Mouse (Mus musculus): Measurements from ENCODE around the gene Arhgap40. TPM values are rescaled to one million over a fixed set of nuclear protein-coding genes. Genes with fewer than 3 reads are reported as not detected.

The Arhgap40 gene
- total RNA-seq, 2 experiments from 2014 or later, result 0.38 TPM; not detected in 1

Other genes with a start within 250 kb of the Arhgap40 start
- gene Lbp, start 206.3 kb upstream of the Arhgap40 start, total RNA-seq (2021), result 1 to 10 TPM; 2.6 to 4.3 TPM
- gene Snhg11, start 137.2 kb upstream of the Arhgap40 start, total RNA-seq (2021), result 100 to 1,000 TPM; 459 to 580 TPM
- 10 to 100 TPM; 73.8 to 82.2 TPM for gene Ralgapb, start 102.9 kb upstream of the Arhgap40 start, total RNA-seq (2021)
- not detected for gene Adig, start 10.2 kb upstream of the Arhgap40 start, total RNA-seq (2021)
- 10 to 100 TPM; 60.0 to 68.6 TPM for gene Slc32a1, start 98.0 kb downstream of the Arhgap40 start, total RNA-seq (2021)
- 10 to 100 TPM; 10.3 to 11.9 TPM for gene Actr5, start 112.1 kb downstream of the Arhgap40 start, total RNA-seq (2021)
- gene Ppp1r16b, start 152.6 kb downstream of the Arhgap40 start, total RNA-seq (2021), result 10 to 100 TPM; 63.1 to 68.0 TPM

Data from layer of hippocampus, postnatal 10 days (tissue).